Mouse (Mus musculus): ENCODE results near the gene Raver1. TPM values are rescaled to one million over a fixed set of nuclear protein-coding genes. Genes with fewer than 3 reads are reported as not detected.

The Raver1 gene
- polyA plus RNA-seq, 1 experiment: 49.2 TPM

GRCm38 (mm10) chr9:21090972-21091706 is 669 bp downstream of the Raver1 start:
- H3K79me3 ChIP-seq (ENCODE audit: low read depth): peaks cover 45% of the 10 kb centered on the region
- H3K4me3 ChIP-seq (ENCODE audit: insufficient read depth, poor library complexity, severe bottlenecking): peak overlapping the region; percentile 72
- peak overlapping the region; percentile 69 for H3ac ChIP-seq (ENCODE audit: control insufficient read depth, insufficient read length, low read depth)
- no peak for TF ChIP-seq CEBPB (IDR thresholded peaks at IDR 0.05; ENCODE audit: low read depth)
- TF ChIP-seq MAX (IDR thresholded peaks at IDR 0.05): no peak
- TF ChIP-seq MYOD1 (IDR thresholded peaks at IDR 0.05; ENCODE audit: control insufficient read depth, insufficient read length, low read depth): no peak
- no peak for TF ChIP-seq USF1 (IDR thresholded peaks at IDR 0.05; ENCODE audit: low read depth)
- no peak for TF ChIP-seq FOSL1 (IDR thresholded peaks at IDR 0.05; ENCODE audit: insufficient read depth, low read length, poor library complexity, severe bottlenecking)
- no peak for TF ChIP-seq CTCF (IDR thresholded peaks at IDR 0.05; ENCODE audit: control insufficient read depth, insufficient read depth, insufficient read length)
- TF ChIP-seq MYOG (IDR thresholded peaks at IDR 0.05; ENCODE audit: control insufficient read depth, extremely low read depth, insufficient read length): no peak
- H3K79me2 ChIP-seq (ENCODE audit: control insufficient read depth, insufficient read depth): peaks cover 55% of the 10 kb centered on the region
- H3K27me3 ChIP-seq (ENCODE audit: control insufficient read depth, insufficient read depth, insufficient read length): no peaks in the 10 kb centered on the region
- peaks cover 30% of the 10 kb centered on the region for H3K36me3 ChIP-seq (ENCODE audit: control insufficient read depth, insufficient read depth)

GRCm38 (mm10) chr9:21090537-21090936 is 1.3 kb downstream of the Raver1 start:
- Histone ChIP-seq H3K79me2 (ENCODE audit: control insufficient read depth, insufficient read depth) (peaks cover 61% of the 10 kb centered on the region), H3K4me3 (ENCODE audit: insufficient read depth, poor library complexity, severe bottlenecking) (peak overlapping the region; percentile 72), H3K36me3 (ENCODE audit: control insufficient read depth, insufficient read depth) (peaks cover 36% of the 10 kb centered on the region), H3K79me3 (ENCODE audit: low read depth) (peaks cover 47% of the 10 kb centered on the region), H3ac (ENCODE audit: control insufficient read depth, insufficient read length, low read depth) (peak overlapping the region; percentile 53), H3K27me3 (ENCODE audit: control insufficient read depth, insufficient read depth, insufficient read length) (no peaks in the 10 kb centered on the region)
- TF ChIP-seq MYOD1 (IDR thresholded peaks at IDR 0.05; ENCODE audit: control insufficient read depth, insufficient read length, low read depth): no peak
- no peak for TF ChIP-seq CTCF (IDR thresholded peaks at IDR 0.05; ENCODE audit: control insufficient read depth, insufficient read depth, insufficient read length)
- no peak for TF ChIP-seq CEBPB (IDR thresholded peaks at IDR 0.05; ENCODE audit: low read depth)
- no peak for TF ChIP-seq FOSL1 (IDR thresholded peaks at IDR 0.05; ENCODE audit: insufficient read depth, low read length, poor library complexity, severe bottlenecking)
- no peak for TF ChIP-seq MAX (IDR thresholded peaks at IDR 0.05)
- no peak for TF ChIP-seq USF1 (IDR thresholded peaks at IDR 0.05; ENCODE audit: low read depth)
- TF ChIP-seq MYOG (IDR thresholded peaks at IDR 0.05; ENCODE audit: control insufficient read depth, extremely low read depth, insufficient read length): no peak

DNA sequence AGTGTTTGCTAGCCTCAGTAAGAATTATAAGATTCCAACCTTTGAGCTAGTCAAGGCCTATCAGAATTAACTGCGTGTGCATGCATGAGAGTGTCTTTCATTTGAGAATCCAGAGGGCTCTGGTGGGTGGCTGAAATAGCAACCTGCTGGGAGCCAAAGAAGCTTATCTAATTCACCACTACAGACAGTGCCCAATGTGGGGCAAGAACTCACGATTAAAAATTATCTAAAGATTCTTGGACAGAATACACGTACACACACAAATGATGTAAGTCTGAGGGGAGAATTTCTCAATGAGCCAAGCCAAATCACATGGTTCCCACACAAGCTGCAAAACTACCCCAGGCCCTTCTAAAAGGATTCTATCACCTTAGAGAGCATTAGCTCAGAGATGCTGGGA is 8.5 kb downstream of the Raver1 start:
- Histone ChIP-seq H3K36me3 (ENCODE audit: control insufficient read depth, insufficient read depth) (peaks cover 74% of the 10 kb centered on the region), H3K79me3 (ENCODE audit: low read depth) (peaks cover 24% of the 10 kb centered on the region), H3K79me2 (ENCODE audit: control insufficient read depth, insufficient read depth) (peaks cover 65% of the 10 kb centered on the region), H3K4me3 (ENCODE audit: insufficient read depth, poor library complexity, severe bottlenecking) (no peak overlapping the region), H3K27me3 (ENCODE audit: control insufficient read depth, insufficient read depth, insufficient read length) (no peaks in the 10 kb centered on the region), H3ac (ENCODE audit: control insufficient read depth, insufficient read length, low read depth) (no peak overlapping the region)
- TF ChIP-seq MAX (IDR thresholded peaks at IDR 0.05): no peak
- no peak for TF ChIP-seq CEBPB (IDR thresholded peaks at IDR 0.05; ENCODE audit: low read depth)
- no peak for TF ChIP-seq USF1 (IDR thresholded peaks at IDR 0.05; ENCODE audit: low read depth)
- TF ChIP-seq MYOG (IDR thresholded peaks at IDR 0.05; ENCODE audit: control insufficient read depth, extremely low read depth, insufficient read length): no peak
- TF ChIP-seq FOSL1 (IDR thresholded peaks at IDR 0.05; ENCODE audit: insufficient read depth, low read length, poor library complexity, severe bottlenecking): no peak
- TF ChIP-seq CTCF (IDR thresholded peaks at IDR 0.05; ENCODE audit: control insufficient read depth, insufficient read depth, insufficient read length): no peak
- no peak for TF ChIP-seq MYOD1 (IDR thresholded peaks at IDR 0.05; ENCODE audit: control insufficient read depth, insufficient read length, low read depth)

DNA sequence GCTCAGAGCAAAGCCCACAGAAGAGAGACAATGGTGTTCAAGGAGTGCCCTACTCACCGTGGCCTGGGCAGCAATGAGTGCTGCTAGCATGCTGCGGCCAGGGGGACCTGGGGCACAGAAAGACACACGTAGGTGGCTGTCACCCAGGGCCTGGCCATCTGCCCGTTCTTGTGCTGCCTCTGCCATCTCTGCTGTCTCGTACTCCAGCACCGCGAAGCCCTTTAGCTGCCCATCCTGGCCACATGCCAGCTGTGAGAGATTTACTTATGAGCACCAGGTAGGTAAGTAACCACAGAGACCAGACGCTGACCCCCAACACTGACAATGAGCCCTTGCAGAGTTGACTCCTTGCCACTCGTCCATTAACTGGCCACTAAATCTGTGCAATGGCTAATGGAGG is 10.7 kb downstream of the Raver1 start:
- no peak overlapping the region for H3K4me3 ChIP-seq (ENCODE audit: insufficient read depth, poor library complexity, severe bottlenecking)
- peaks cover 78% of the 10 kb centered on the region for H3K36me3 ChIP-seq (ENCODE audit: control insufficient read depth, insufficient read depth)
- H3K79me2 ChIP-seq (ENCODE audit: control insufficient read depth, insufficient read depth): peaks cover 43% of the 10 kb centered on the region
- H3K79me3 ChIP-seq (ENCODE audit: low read depth): peaks cover 14% of the 10 kb centered on the region
- no peak overlapping the region for H3ac ChIP-seq (ENCODE audit: control insufficient read depth, insufficient read length, low read depth)
- H3K27me3 ChIP-seq (ENCODE audit: control insufficient read depth, insufficient read depth, insufficient read length): no peaks in the 10 kb centered on the region
- no peak for TF ChIP-seq CTCF (IDR thresholded peaks at IDR 0.05; ENCODE audit: control insufficient read depth, insufficient read depth, insufficient read length)
- TF ChIP-seq MYOD1 (IDR thresholded peaks at IDR 0.05; ENCODE audit: control insufficient read depth, insufficient read length, low read depth): no peak
- TF ChIP-seq USF1 (IDR thresholded peaks at IDR 0.05; ENCODE audit: low read depth): no peak
- no peak for TF ChIP-seq MAX (IDR thresholded peaks at IDR 0.05)
- TF ChIP-seq MYOG (IDR thresholded peaks at IDR 0.05; ENCODE audit: control insufficient read depth, extremely low read depth, insufficient read length): no peak

DNA sequence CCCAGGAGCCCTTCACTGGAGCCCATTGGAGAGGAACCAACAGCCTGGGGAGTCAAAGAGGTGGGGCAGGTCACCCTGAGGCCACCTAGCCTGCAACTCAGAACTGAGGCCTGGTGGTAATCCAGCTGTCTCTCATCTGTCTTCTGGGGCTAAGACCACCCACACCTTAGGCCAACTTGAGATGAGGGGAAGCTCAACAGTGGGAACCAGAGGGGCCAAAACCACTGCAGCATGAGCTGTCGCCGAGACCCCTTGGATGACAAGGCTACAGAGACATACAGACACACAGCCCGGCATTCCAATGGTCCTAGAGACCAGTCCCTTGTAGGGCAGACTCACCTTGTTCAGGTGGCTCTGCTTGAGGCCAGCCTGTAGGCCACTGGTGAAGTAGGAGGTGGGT is 16.2 kb downstream of the Raver1 start:
- TF ChIP-seq MYOD1 (IDR thresholded peaks at IDR 0.05; ENCODE audit: control insufficient read depth, insufficient read length, low read depth) (no peak), USF1 (IDR thresholded peaks at IDR 0.05; ENCODE audit: low read depth) (no peak), MYOG (IDR thresholded peaks at IDR 0.05; ENCODE audit: control insufficient read depth, extremely low read depth, insufficient read length) (no peak), CEBPB (IDR thresholded peaks at IDR 0.05; ENCODE audit: low read depth) (no peak), CTCF (IDR thresholded peaks at IDR 0.05; ENCODE audit: control insufficient read depth, insufficient read depth, insufficient read length) (no peak), FOSL1 (IDR thresholded peaks at IDR 0.05; ENCODE audit: insufficient read depth, low read length, poor library complexity, severe bottlenecking) (no peak), MAX (IDR thresholded peaks at IDR 0.05) (no peak)
- peaks cover 55% of the 10 kb centered on the region for H3K36me3 ChIP-seq (ENCODE audit: control insufficient read depth, insufficient read depth)
- H3K79me3 ChIP-seq (ENCODE audit: low read depth): peaks cover 19% of the 10 kb centered on the region
- no peak overlapping the region for H3K4me3 ChIP-seq (ENCODE audit: insufficient read depth, poor library complexity, severe bottlenecking)
- H3ac ChIP-seq (ENCODE audit: control insufficient read depth, insufficient read length, low read depth): no peak overlapping the region
- peaks cover 25% of the 10 kb centered on the region for H3K79me2 ChIP-seq (ENCODE audit: control insufficient read depth, insufficient read depth)
- no peaks in the 10 kb centered on the region for H3K27me3 ChIP-seq (ENCODE audit: control insufficient read depth, insufficient read depth, insufficient read length)
